Mouse (Mus musculus) right cerebral cortex, postnatal 25 days (tissue): ENCODE data around the gene Spag17.
"Not testable (repeated sequence)": the region's sequence is repeated elsewhere in the genome, so short reads cannot be mapped to it uniquely, and the experiment has no call there.

Experiments
- DNase-seq: peaks from one replicate; pipeline ENCODE4 v3.0.0; 2022

Gene Spag17

GRCm38 (mm10) chr3:99885187-99885811, at the start of gene Spag17:
Gene Spag17 (plus strand): TSS chr3:99885406.
- DNase-seq = no peak

- DNase-seq = no peak
These were observed 42.9 kb upstream of the Spag17 start for GRCm38 (mm10) chr3:99842333-99842732.

GRCm38 (mm10) chr3:99842808-99843207, 42.4 kb upstream of the Spag17 start:
- DNase-seq = no peak

- no peak for DNase-seq
These were observed 42.0 kb upstream of the Spag17 start for GRCm38 (mm10) chr3:99843233-99843632.

- DNase-seq = no peak
These were observed 34.3 kb upstream of the Spag17 start for GRCm38 (mm10) chr3:99850926-99851325.

- DNase-seq = no peak
These were observed 30.6 kb upstream of the Spag17 start for GRCm38 (mm10) chr3:99854595-99854994.

GRCm38 (mm10) chr3:99858922-99859321, 26.3 kb upstream of the Spag17 start:
- no peak for DNase-seq

GRCm38 (mm10) chr3:99864706-99865105, 20.5 kb upstream of the Spag17 start:
- DNase-seq = no peak

GRCm38 (mm10) chr3:99875137-99875536, 10.1 kb upstream of the Spag17 start:
- DNase-seq = no peak

- no peak for DNase-seq
These were observed 3.7 kb upstream of the Spag17 start for GRCm38 (mm10) chr3:99881498-99881897.

- DNase-seq = no peak
These were observed 1.1 kb upstream of the Spag17 start for GRCm38 (mm10) chr3:99883988-99884564.

- not testable (repeated sequence) for DNase-seq
These were observed 9.5 kb downstream of the Spag17 start for GRCm38 (mm10) chr3:99894741-99895140.

- DNase-seq = no peak
These were observed 28.7 kb downstream of the Spag17 start for GRCm38 (mm10) chr3:99913809-99914439.

GRCm38 (mm10) chr3:99922944-99923343, 37.7 kb downstream of the Spag17 start:
- DNase-seq = no peak

- DNase-seq = no peak
These were observed 45.9 kb downstream of the Spag17 start for GRCm38 (mm10) chr3:99930920-99931620.

GRCm38 (mm10) chr3:99936159-99936558, 51.0 kb downstream of the Spag17 start:
- no peak for DNase-seq

- DNase-seq = peak; percentile 36
These were observed 53.5 kb downstream of the Spag17 start for GRCm38 (mm10) chr3:99938611-99939286.

GRCm38 (mm10) chr3:99945171-99945570, 60.0 kb downstream of the Spag17 start:
- no peak for DNase-seq

- no peak for DNase-seq
These were observed 68.9 kb downstream of the Spag17 start for GRCm38 (mm10) chr3:99954039-99954602.

GRCm38 (mm10) chr3:99956517-99956916, 71.3 kb downstream of the Spag17 start:
- DNase-seq = no peak

- DNase-seq = no peak
These were observed 74.7 kb downstream of the Spag17 start for GRCm38 (mm10) chr3:99959805-99960485.

GRCm38 (mm10) chr3:99964345-99964744, 79.1 kb downstream of the Spag17 start:
- no peak for DNase-seq
